Mouse (Mus musculus) small intestine, adult 2 months (tissue): Measurements from ENCODE around the gene Flvcr1. TPM values are rescaled to one million over a fixed set of nuclear protein-coding genes. Genes with fewer than 3 reads are reported as not detected.

Source experiments
- H3K27ac ChIP-seq: fragments of 200-500 bp; 2 replicates; pipeline ENCODE4 v1.5.1; 2012; ENCODE audit warnings: low read depth, low read length, control low read depth, inconsistent platforms; ENCODE audit not compliant: insufficient read depth
- H3K27me3 ChIP-seq: fragments of 200-500 bp; 2 replicates; pipeline ENCODE4 v1.6.1; 2012; ENCODE audit warnings: mild to moderate bottlenecking, moderate library complexity, low read length, inconsistent platforms; ENCODE audit not compliant: control insufficient read depth, insufficient read depth
- H3K36me3 ChIP-seq: fragments of 200-500 bp; 2 replicates; pipeline ENCODE4 v1.6.1; 2012; ENCODE audit warnings: mild to moderate bottlenecking, low read length, control low read depth, inconsistent platforms; ENCODE audit not compliant: control insufficient read depth, insufficient read depth
- H3K4me1 ChIP-seq: fragments of 200-500 bp; 2 replicates; pipeline ENCODE4 v1.6.1; 2012; ENCODE audit warnings: low read length, inconsistent platforms, mixed read lengths; ENCODE audit not compliant: control insufficient read depth, insufficient read depth, insufficient read length
- H3K4me3 ChIP-seq: fragments of 200-500 bp; 2 replicates; pipeline ENCODE4 v1.5.1; 2012; ENCODE audit warnings: low read depth, mild to moderate bottlenecking, control low read depth, inconsistent platforms, low read length, moderate library complexity
- CTCF ChIP-seq: fragments of 200-500 bp; IDR thresholded peaks from 2 replicates; pipeline ENCODE4 v1.5.1; 2012; ENCODE audit warnings: low read depth, mild to moderate bottlenecking, control low read depth, inconsistent platforms, low read length, moderate library complexity, mixed read lengths; ENCODE audit not compliant: insufficient replicate concordance, insufficient read length; ENCODE audit errors: extremely low read depth
- POLR2A ChIP-seq: fragments of 200-500 bp; IDR thresholded peaks from 2 replicates; pipeline ENCODE4 v1.6.1; 2012; ENCODE audit warnings: low read depth, mild to moderate bottlenecking, control low read depth, inconsistent platforms, low read length, moderate library complexity
- WGBS: fragments of 180-500 bp; shearing (Covaris S2); methylation state at CpG from one replicate; pipeline ENCODE4 v1.1.7; 2018; 5-methylcytosine and 5-hydroxymethylcytosine counted together
- polyA plus RNA-seq: library from polyadenylated mRNA; depleted of rRNA; stranded (reverse); fragments of >200 nt; gene quantifications from 2 replicates; pipeline ENCODE4 v1.2.3, GENCODE M21; 2012; rRNA removed

The Flvcr1 gene
- polyA plus RNA-seq, 1 experiment, result 86.3 TPM

DNA sequence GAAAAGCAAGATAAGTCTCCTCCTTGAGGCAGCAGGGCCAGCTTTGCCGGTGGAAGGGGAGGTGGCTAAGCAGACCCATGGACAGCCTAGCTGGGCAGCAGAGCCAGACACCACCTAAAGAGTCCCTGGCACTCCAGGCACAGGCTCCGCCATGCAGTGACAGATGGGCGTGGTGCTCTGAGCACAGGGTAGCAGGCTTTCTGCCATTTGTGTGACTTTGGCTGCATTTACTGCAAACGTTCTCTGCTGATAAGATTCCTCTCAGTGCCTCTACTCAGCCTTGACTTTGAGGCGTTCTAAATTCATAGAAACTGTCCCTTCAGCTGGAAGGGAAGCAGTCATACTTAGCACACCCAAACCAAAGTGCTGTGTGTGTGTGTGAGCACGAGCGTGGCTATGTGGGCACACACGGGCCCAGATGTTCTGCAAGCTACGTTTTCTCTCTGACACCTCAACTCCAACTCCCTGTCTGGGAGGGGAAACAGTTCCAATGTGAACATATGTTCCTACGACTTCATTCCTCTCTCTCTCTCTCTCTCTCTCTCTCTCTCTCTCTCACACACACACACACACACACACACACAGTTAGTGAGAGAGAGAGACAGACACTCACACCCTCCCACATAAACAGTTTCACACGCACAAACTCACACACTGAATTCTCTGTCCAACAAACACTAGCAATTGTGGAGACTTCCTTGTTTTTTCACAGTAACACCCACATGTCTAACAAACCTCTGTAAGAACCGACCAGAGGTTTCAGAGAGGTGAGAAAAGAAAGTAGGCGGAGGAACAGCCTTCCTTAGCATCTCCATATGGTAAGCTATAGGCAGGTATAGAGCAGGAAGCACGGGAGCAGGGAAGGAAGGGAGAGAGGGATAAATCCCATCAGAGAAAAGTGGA lies 54.0 kb downstream of the Flvcr1 start:
- WGBS, result 57% methylated on average over 14 of the region's 14 CpGs
- no peak overlapping the region for H3K4me3 ChIP-seq
- TF ChIP-seq CTCF (no peak), POLR2A (no peak)
- H3K36me3 ChIP-seq, result no peaks in the 10 kb centered on the region
- peaks cover 4% of the 10 kb centered on the region for H3K27me3 ChIP-seq
- no peaks in the 10 kb centered on the region for H3K4me1 ChIP-seq
- H3K27ac ChIP-seq, result no peak overlapping the region

DNA sequence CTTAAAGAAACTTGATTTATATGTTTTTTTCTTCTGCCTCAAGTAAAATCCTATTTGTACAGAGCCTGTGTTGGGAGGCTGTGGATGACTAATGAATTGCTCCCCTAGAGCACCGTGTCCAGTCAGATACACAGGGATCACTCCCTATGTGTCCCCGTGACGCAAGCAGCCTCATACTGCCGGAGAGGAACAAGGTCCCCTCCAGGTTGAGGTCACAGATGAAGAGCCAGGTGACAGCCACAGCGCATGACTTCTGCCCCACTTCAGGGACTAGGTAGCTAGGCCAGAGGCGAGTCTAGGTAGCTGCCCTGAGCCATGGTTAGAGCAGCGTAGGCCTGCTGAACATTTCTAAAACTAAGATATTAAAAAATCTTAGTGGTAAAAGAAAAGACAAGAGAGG lies 57.9 kb downstream of the Flvcr1 start:
- H3K4me1 ChIP-seq, result no peaks in the 10 kb centered on the region
- no peak overlapping the region for H3K4me3 ChIP-seq
- H3K27me3 ChIP-seq, result no peaks in the 10 kb centered on the region
- H3K27ac ChIP-seq, result no peak overlapping the region
- H3K36me3 ChIP-seq, result no peaks in the 10 kb centered on the region
- TF ChIP-seq CTCF (no peak), POLR2A (no peak)
- 82% methylated on average over 7 of the region's 7 CpGs for WGBS

GRCm38 (mm10) chr1:190964992-190965780 lies 60.8 kb downstream of the Flvcr1 start:
- no peaks in the 10 kb centered on the region for H3K27me3 ChIP-seq
- H3K27ac ChIP-seq, result no peak overlapping the region
- H3K4me3 ChIP-seq, result no peak overlapping the region
- no peaks in the 10 kb centered on the region for H3K36me3 ChIP-seq
- no peak for TF ChIP-seq CTCF
- TF ChIP-seq POLR2A, result no peak
- H3K4me1 ChIP-seq, result no peaks in the 10 kb centered on the region
- WGBS, result 54% methylated on average over 15 of the region's 15 CpGs

DNA sequence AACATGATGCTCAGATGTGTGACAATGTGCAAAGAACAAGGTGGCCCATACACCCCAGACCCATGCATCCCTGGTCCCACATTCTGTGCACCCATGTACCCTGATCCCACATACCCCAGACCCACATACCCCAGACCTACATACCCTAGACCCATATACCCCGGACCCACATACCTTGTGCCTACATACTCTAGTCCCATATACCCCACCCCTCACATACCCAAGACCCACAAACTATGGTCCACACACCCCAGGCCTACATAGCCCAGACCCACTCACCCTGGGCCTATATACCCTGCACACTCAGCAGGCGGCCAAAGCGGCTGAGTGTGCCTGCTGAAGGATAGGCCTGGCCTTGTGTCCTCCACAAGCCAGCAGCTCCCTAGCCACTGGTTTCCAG lies 63.2 kb downstream of the Flvcr1 start:
- H3K36me3 ChIP-seq, result no peaks in the 10 kb centered on the region

DNA sequence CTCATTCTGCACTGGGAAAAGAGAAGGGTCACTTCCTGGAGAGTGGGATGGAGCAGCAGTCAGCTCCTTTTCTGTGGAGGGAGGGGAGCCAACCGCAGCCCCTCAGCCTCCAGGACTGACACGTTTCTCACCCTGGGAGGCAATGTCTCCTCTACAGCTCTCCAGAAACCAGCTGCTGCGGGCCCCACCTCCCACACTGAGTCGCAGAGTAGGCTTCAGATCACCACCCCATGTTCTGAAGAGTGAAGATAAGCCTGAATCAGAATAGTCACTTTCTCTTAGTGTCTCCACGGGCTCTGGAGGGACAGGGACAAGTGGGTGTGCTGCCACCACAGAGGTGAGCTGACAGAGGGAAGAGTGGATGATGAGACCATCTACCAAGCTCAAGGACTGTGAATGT lies 67.1 kb downstream of the Flvcr1 start:
- Histone ChIP-seq H3K4me3 (no peak overlapping the region), H3K4me1 (no peaks in the 10 kb centered on the region), H3K27me3 (no peaks in the 10 kb centered on the region), H3K27ac (no peak overlapping the region), H3K36me3 (no peaks in the 10 kb centered on the region)
- 65% methylated on average over 5 of the region's 5 CpGs for WGBS
- TF ChIP-seq POLR2A (no peak), CTCF (no peak)

More for the DNA sequence above, 63.2 kb downstream of the Flvcr1 start:
- whole genome bisulfite sequencing, result 91% methylated on average over 3 of the region's 3 CpGs
- H3K4me3 ChIP-seq, result no peak overlapping the region
- no peak overlapping the region for H3K27ac ChIP-seq
- no peaks in the 10 kb centered on the region for H3K4me1 ChIP-seq
- no peaks in the 10 kb centered on the region for H3K27me3 ChIP-seq
- TF ChIP-seq POLR2A (no peak), CTCF (no peak)

Other genes starting within 250 kb of the Flvcr1 start
- 2.2 and 7.1 TPM in 2 replicates for gene Rps6kc1, start 114.4 kb downstream of the Flvcr1 start, polyA plus RNA-seq
- 6.7 and 19.6 TPM in 2 replicates for gene Angel2, start 101.0 kb downstream of the Flvcr1 start, polyA plus RNA-seq
- gene Vash2, start 46.9 kb downstream of the Flvcr1 start, polyA plus RNA-seq, result 0.76 and 0.79 TPM in 2 replicates
- not detected in 2 replicates for gene Spata45, start 10.5 kb upstream of the Flvcr1 start, polyA plus RNA-seq
- gene Tatdn3, start 36.8 kb upstream of the Flvcr1 start, polyA plus RNA-seq, result 0.65 and 2.0 TPM in 2 replicates
- 1.4 and 1.6 TPM in 2 replicates for gene Nsl1, start 36.9 kb upstream of the Flvcr1 start, polyA plus RNA-seq
- gene Batf3, start 71.7 kb upstream of the Flvcr1 start, polyA plus RNA-seq, result 5.7 and 11.5 TPM in 2 replicates
- not detected in 2 replicates for gene Fam71a, start 138.7 kb upstream of the Flvcr1 start, polyA plus RNA-seq
- gene Atf3, start 191.9 kb upstream of the Flvcr1 start, polyA plus RNA-seq, result 7.8 and 41.0 TPM in 2 replicates